ENCODE assay signal across 20 mouse cellular contexts in genomic region chr15:83392722-83393121, GRCm38 (mm10). TPM values are rescaled to one million over a fixed set of nuclear protein-coding genes. Genes with fewer than 3 reads are reported as not detected.
DNase-seq lines count a peak whose midpoint lies in the region; ATAC-seq and TF ChIP-seq lines count a peak whose summit lies in the region.
"Had no signal": no experiment of that assay in that cellular context is flagged by ENCODE, and none has a peak within 500 bp of the region (broad histone marks: within the 10 kb centered on the region; RNA-seq: fewer than 3 reads in every experiment).

No protein-coding gene starts in this region.

- H3K79me2 ChIP-seq in heart, adult 2 months (replicated peaks; ENCODE audit: control insufficient read depth, insufficient read depth, low read length), result peaks cover 6% of the 10 kb centered on the region
- H3K79me2 ChIP-seq in liver, adult 2 months (ENCODE audit: control insufficient read depth, insufficient read depth, low read length), result no peaks in the 10 kb centered on the region; the same call in 1 of the 2 replicates

- no peaks in the 10 kb centered on the region for H3K27me3 ChIP-seq in heart, adult 2 months (ENCODE audit: control insufficient read depth, insufficient read depth, low read length)
- H3K27me3 ChIP-seq in liver, adult 2 months (ENCODE audit: control insufficient read depth, insufficient read depth, low read length), result no peaks in the 10 kb centered on the region
- H3K27me3 ChIP-seq in liver, embryonic 12.5 days (replicated peaks), result no peaks in the 10 kb centered on the region
- H3K27me3 ChIP-seq in stomach, postnatal 0 days (ENCODE audit: control insufficient read depth, insufficient read depth, low read length), result no peaks in the 10 kb centered on the region
- H3K27me3 ChIP-seq: heart, embryonic 13.5 days had no signal

- no peak for DNase-seq in heart, adult 2 months
- DNase-seq in heart, postnatal 10 days, result no peak
- DNase-seq in liver, adult 2 months (ENCODE audit: extremely low read depth, low read depth, low spot score), result no peak
- DNase-seq in thymus, postnatal 0 days (ENCODE audit: low spot score), result peak; percentile 10
- no peak for DNase-seq in thymus, postnatal 25 days
- DNase-seq in stomach, postnatal 0 days (ENCODE audit: low spot score), result no peak
- no peak for DNase-seq in right cerebral cortex, postnatal 4 days
- DNase-seq: adrenal gland, adult 8-10 months; cerebellum, adult 11 months; cerebellum, postnatal 25 days; kidney, postnatal 14 days; layer of hippocampus, adult 9-11 months; lung, postnatal 36 days; thymus, adult 2 months had no signal

- no peak for ATAC-seq in liver, embryonic 12.5 days
- ATAC-seq in stomach, postnatal 0 days (ENCODE audit: low FRiP score, low TSS enrichment), result no peak
- ATAC-seq: forebrain, embryonic 14.5 days had no signal

- TF ChIP-seq POLR2A in heart, adult 2 months (IDR thresholded peaks at IDR 0.05; ENCODE audit: insufficient read depth, low read depth, low read length), result no peak
- no peak for TF ChIP-seq POLR2A in liver, adult 2 months (IDR thresholded peaks at IDR 0.05; ENCODE audit: extremely low read depth, insufficient read depth, low read length)

- H3K4me3 ChIP-seq in heart, adult 2 months, result no peak overlapping the region
- no peak overlapping the region for H3K4me3 ChIP-seq in liver, adult 2 months (ENCODE audit: insufficient read depth, low read depth, low read length)
- H3K4me3 ChIP-seq in liver, embryonic 12.5 days, result no peak overlapping the region
- H3K4me3 ChIP-seq in stomach, postnatal 0 days (ENCODE audit: low read depth, low read length), result no peak overlapping the region
- H3K4me3 ChIP-seq: embryonic facial prominence, embryonic 10.5 days; heart, embryonic 13.5 days; hindbrain, embryonic 10.5 days had no signal

- H3K4me2 ChIP-seq in liver, embryonic 12.5 days, result no peak overlapping the region
- no peak overlapping the region for H3K4me2 ChIP-seq in stomach, postnatal 0 days (replicated peaks; ENCODE audit: low read depth)
- H3K4me2 ChIP-seq: heart, embryonic 13.5 days; midbrain, embryonic 11.5 days had no signal

- no peak overlapping the region for H3K27ac ChIP-seq in heart, adult 2 months
- H3K27ac ChIP-seq in liver, adult 2 months (replicated peaks; ENCODE audit: insufficient read depth, low read depth, low read length), result no peak overlapping the region
- H3K27ac ChIP-seq in liver, embryonic 12.5 days, result no peak overlapping the region
- H3K27ac ChIP-seq in stomach, postnatal 0 days (replicated peaks), result no peak overlapping the region
- H3K27ac ChIP-seq: embryonic facial prominence, embryonic 10.5 days; heart, embryonic 13.5 days; hindbrain, embryonic 10.5 days had no signal

- intact Hi-C loops in heart, adult 2 months (cut with DNase I), result loop anchor here (5.0 kb wide), 1 partner anchor 125 kb away; no protein-coding TSS in a partner anchor
- intact Hi-C loops in heart, postnatal 10 days (cut with DNase I), result no loop called here

- no peaks in the 10 kb centered on the region for H3K9me3 ChIP-seq in liver, embryonic 12.5 days (replicated peaks)
- H3K9me3 ChIP-seq in stomach, postnatal 0 days (ENCODE audit: control insufficient read depth, low read length), result no peaks in the 10 kb centered on the region
- H3K9me3 ChIP-seq: embryonic facial prominence, embryonic 10.5 days; heart, embryonic 13.5 days; hindbrain, embryonic 10.5 days had no signal

- WGBS in heart, adult 2 months, result 81% methylated on average over 2 of the region's 2 CpGs
- WGBS in liver, adult 2 months, result 89% methylated on average over 2 of the region's 2 CpGs
- 81% methylated on average over 2 of the region's 2 CpGs for WGBS in liver, embryonic 12.5 days (ENCODE audit: insufficient replicate concordance)
- 85% methylated on average over 2 of the region's 2 CpGs for WGBS in stomach, postnatal 0 days

- TF ChIP-seq EP300 in heart, adult 2 months (IDR thresholded peaks at IDR 0.05; ENCODE audit: insufficient read depth, low read depth, low read length), result no peak
- TF ChIP-seq EP300 in stomach, postnatal 0 days (optimal IDR thresholded peaks at IDR 0.05), result no peak

- H3K4me1 ChIP-seq in heart, adult 2 months (ENCODE audit: control insufficient read depth, insufficient read depth, low read length), result peaks cover 3% of the 10 kb centered on the region; the same call in 1 of the 2 replicates
- no peaks in the 10 kb centered on the region for H3K4me1 ChIP-seq in liver, adult 2 months (ENCODE audit: control insufficient read depth, insufficient read depth, low read length)
- H3K4me1 ChIP-seq in liver, embryonic 12.5 days, result 0 out of 2 replicates have a peak, but pooled peaks cover under 1% of the 10 kb centered on the region
- H3K4me1 ChIP-seq in stomach, postnatal 0 days (replicated peaks; ENCODE audit: control insufficient read depth, insufficient read depth), result no peaks in the 10 kb centered on the region

- H3K9ac ChIP-seq in heart, adult 2 months (ENCODE audit: low read depth, low read length), result no peak overlapping the region
- H3K9ac ChIP-seq in liver, adult 2 months (ENCODE audit: low read depth, low read length), result no peak overlapping the region
- no peak overlapping the region for H3K9ac ChIP-seq in liver, embryonic 12.5 days
- no peak overlapping the region for H3K9ac ChIP-seq in stomach, postnatal 0 days (ENCODE audit: low read length)
- H3K9ac ChIP-seq: heart, embryonic 13.5 days had no signal

- TF ChIP-seq CTCF in heart, adult 2 months (IDR thresholded peaks at IDR 0.05), result peak; percentile 58
- TF ChIP-seq CTCF in liver, adult 2 months (IDR thresholded peaks at IDR 0.05; ENCODE audit: low read depth, low read length), result peak; percentile 9; the same call in 1 of the 2 replicates
- TF ChIP-seq CTCF in stomach, postnatal 0 days (IDR thresholded peaks at IDR 0.05; ENCODE audit: low read depth), result peak; percentile 56

- peaks cover 5% of the 10 kb centered on the region for H3K36me3 ChIP-seq in heart, adult 2 months (ENCODE audit: control insufficient read depth, insufficient read depth, low read length)
- H3K36me3 ChIP-seq in liver, adult 2 months (ENCODE audit: control insufficient read depth, insufficient read depth, low read length), result peaks cover 22% of the 10 kb centered on the region
- H3K36me3 ChIP-seq in liver, embryonic 12.5 days, result peaks cover 86% of the 10 kb centered on the region
- peaks cover 11% of the 10 kb centered on the region for H3K36me3 ChIP-seq in stomach, postnatal 0 days (ENCODE audit: control insufficient read depth, insufficient read depth, low read length)

RNA-seq across cellular contexts. Expression of gene Arfgap3, which starts 42.7 kb away (rescaled TPM):
- total RNA-seq in heart, adult 2 months (2021), result 1 to 10 TPM; 9.6 to 9.8 TPM
- polyA plus RNA-seq in heart, adult 2 months (2012; rRNA removed), result 12.2 and 13.1 TPM in 2 replicates
- 10 to 100 TPM; 15.6 to 20.2 TPM for total RNA-seq in heart, postnatal 10 days (2021)
- total RNA-seq in liver, adult 2 months (2014; rRNA removed), result 4.7 and 6.8 TPM in 2 replicates
- polyA plus RNA-seq in liver, adult 2 months (2012; rRNA removed), result 5.7 and 9.0 TPM in 2 replicates
- polyA plus RNA-seq in liver, embryonic 12.5 days (2016; fragmentation: Nextera tagmentation; extraction: Ambion mirVana), result 16.2 and 19.9 TPM in 2 replicates
- polyA plus RNA-seq in thymus, postnatal 0 days (2015; fragmentation: Nextera tagmentation; extraction: Ambion mirVana), result 16.4 and 18.3 TPM in 2 replicates
- polyA plus RNA-seq in stomach, postnatal 0 days (2015; fragmentation: Nextera tagmentation; extraction: Ambion mirVana), result 57.0 and 60.3 TPM in 2 replicates
